Mouse (Mus musculus): ENCODE results near the gene Ganc.

DNA sequence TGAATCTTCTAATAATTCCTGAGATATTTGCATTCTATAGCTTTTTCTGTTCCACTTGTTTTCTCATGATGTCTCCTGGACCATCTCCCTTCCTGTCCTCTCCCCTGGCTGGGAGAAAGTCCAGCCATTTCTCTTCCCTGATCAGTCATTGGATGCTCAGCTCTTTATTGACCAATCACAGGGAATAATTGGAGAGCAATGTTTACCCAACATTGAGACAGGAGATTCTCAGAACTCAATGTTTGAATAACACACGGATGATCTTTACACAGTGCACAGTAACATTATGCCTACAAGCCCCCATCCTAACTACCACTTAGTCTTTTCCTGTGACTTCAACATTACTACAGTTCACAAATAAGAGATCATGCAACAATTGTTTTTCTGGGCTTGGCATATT, 43.3 kb upstream of the Ganc start:
- TF ChIP-seq CTCF (conservative IDR thresholded peaks at IDR 0.05; ENCODE audit: insufficient read depth, insufficient read length, low read depth, low read length) (no peak), POLR2A (IDR thresholded peaks at IDR 0.05; ENCODE audit: low read depth, low read length) (no peak)
